Mouse (Mus musculus) hindbrain, embryonic 13.5 days (tissue): ENCODE results near the gene Scgb1b20. TPM values are rescaled to one million over a fixed set of nuclear protein-coding genes. Genes with fewer than 3 reads are reported as not detected.
"Not testable (repeated sequence)": the region's sequence is repeated elsewhere in the genome, so short reads cannot be mapped to it uniquely, and the experiment has no call there.

Source experiments
- ATAC-seq: fragments of 200-750 bp; cut with Nextera tagmentation; 2 replicates; pipeline ENCODE4 v1.8.0; 2017; ENCODE audit warnings: moderate TSS enrichment; ENCODE audit not compliant: low FRiP score
- H3K27ac ChIP-seq: fragments of 300-500 bp; sonication (generic); 2 replicates; pipeline ENCODE4 v1.5.1; 2015; ENCODE audit warnings: inconsistent platforms, mild to moderate bottlenecking, moderate library complexity
- H3K27me3 ChIP-seq: fragments of 300-500 bp; sonication (generic); 2 replicates; pipeline ENCODE4 v1.6.1; 2015; ENCODE audit warnings: mild to moderate bottlenecking, inconsistent platforms
- H3K36me3 ChIP-seq: fragments of 300-500 bp; sonication (generic); 2 replicates; pipeline ENCODE4 v1.6.1; 2015; ENCODE audit warnings: mild to moderate bottlenecking, inconsistent platforms
- H3K4me1 ChIP-seq: fragments of 300-500 bp; sonication (generic); replicated peaks from 2 replicates; pipeline ENCODE4 v1.6.1; 2015; ENCODE audit warnings: inconsistent platforms
- H3K4me2 ChIP-seq: fragments of 300-500 bp; sonication (generic); 2 replicates; pipeline ENCODE4 v1.6.1; 2015; ENCODE audit warnings: inconsistent platforms, mild to moderate bottlenecking, moderate library complexity
- H3K4me3 ChIP-seq: fragments of 300-500 bp; sonication (generic); 2 replicates; pipeline ENCODE4 v1.5.1; 2015; ENCODE audit warnings: mild to moderate bottlenecking, inconsistent platforms
- H3K9ac ChIP-seq: fragments of 300-500 bp; sonication (generic); 2 replicates; pipeline ENCODE4 v1.6.1; 2015; ENCODE audit warnings: mild to moderate bottlenecking, inconsistent platforms
- H3K9me3 ChIP-seq: fragments of 300-500 bp; sonication (generic); 2 replicates; pipeline ENCODE4 v1.6.1; 2016; ENCODE audit warnings: inconsistent platforms
- WGBS: fragments of 180-500 bp; shearing (Covaris S2); methylation state at CpG from one replicate; pipeline ENCODE4 v1.1.7; 2015; 5-methylcytosine and 5-hydroxymethylcytosine counted together
- polyA plus RNA-seq: library from polyadenylated mRNA; unstranded; fragments of >200 nt; fragmentation: Nextera tagmentation; extraction: Ambion mirVana; gene quantifications from 2 replicates; pipeline ENCODE4 v1.2.1, GENCODE M21; 2015

Gene Scgb1b20
- polyA plus RNA-seq = not detected in 2 replicates

DNA sequence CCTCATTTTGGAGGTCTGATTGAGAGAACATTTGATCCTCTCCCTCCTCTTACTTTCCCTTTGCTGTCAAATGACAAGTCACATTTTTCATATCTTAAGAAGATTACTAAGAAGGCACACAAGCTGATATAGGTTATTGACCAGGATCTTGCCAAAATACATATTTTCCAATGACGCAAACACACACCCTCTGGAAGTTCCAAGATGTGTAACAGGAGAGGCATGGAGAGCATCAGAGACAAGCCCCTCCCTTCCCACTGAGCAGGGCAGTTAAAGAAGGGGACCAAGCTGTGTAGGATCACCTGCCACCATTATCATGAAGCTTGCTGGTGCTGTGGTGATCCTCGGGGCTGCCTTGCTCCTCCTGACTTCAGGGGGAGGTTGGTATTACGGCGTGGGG is at the start of gene Scgb1b20:
TSS of gene Scgb1b20 (plus strand) at position 301 of the 400 bp plus-strand sequence.
- not testable (repeated sequence) for ATAC-seq, H3K27me3 ChIP-seq, H3K4me2 ChIP-seq, H3K4me3 ChIP-seq, H3K9ac ChIP-seq, H3K27ac ChIP-seq, H3K36me3 ChIP-seq, H3K4me1 ChIP-seq
- WGBS = 84% methylated on average over 4 of the region's 4 CpGs
- H3K9me3 ChIP-seq = peaks cover 10% of the 10 kb centered on the region

GRCm38 (mm10) chr7:33366222-33366621 is 6.8 kb upstream of the Scgb1b20 start, which contains the start of gene Scgb2b20:
TSS of gene Scgb2b20 (minus strand) at chr7:33366322.
- H3K9ac ChIP-seq, H3K4me1 ChIP-seq, H3K27me3 ChIP-seq, H3K36me3 ChIP-seq, H3K27ac ChIP-seq, ATAC-seq, H3K4me3 ChIP-seq, H3K4me2 ChIP-seq: not testable (repeated sequence)
- WGBS = 84% methylated on average over 2 of the region's 2 CpGs
- peaks cover 10% of the 10 kb centered on the region for H3K9me3 ChIP-seq

GRCm38 (mm10) chr7:33399749-33400148 is 26.7 kb downstream of the Scgb1b20 start:
- peaks cover 35% of the 10 kb centered on the region for H3K9me3 ChIP-seq
- H3K4me3 ChIP-seq, H3K9ac ChIP-seq, ATAC-seq, H3K36me3 ChIP-seq, H3K27me3 ChIP-seq, H3K27ac ChIP-seq, H3K4me2 ChIP-seq, H3K4me1 ChIP-seq: not testable (repeated sequence)

DNA sequence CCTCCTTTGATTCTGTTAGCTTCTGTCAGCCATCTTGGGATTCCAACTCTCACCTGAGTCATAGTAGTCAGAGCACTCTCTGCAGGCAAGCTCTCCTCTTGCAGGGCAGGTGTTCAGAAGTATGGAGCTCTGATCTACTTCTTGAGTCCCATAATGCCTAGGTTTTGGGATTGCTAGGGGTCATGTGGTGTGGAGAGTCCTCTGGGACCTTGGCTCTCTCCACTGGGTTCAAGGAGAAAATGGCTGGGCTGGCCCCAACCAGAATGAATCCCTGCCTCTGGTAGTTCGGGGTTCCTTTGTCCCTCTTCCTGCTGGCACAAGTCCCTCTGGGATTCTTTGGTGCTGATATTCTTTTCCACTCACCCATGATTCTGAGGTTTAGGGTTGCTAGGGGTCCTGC is 28.6 kb downstream of the Scgb1b20 start:
- no peak overlapping the region for H3K4me2 ChIP-seq
- H3K27me3 ChIP-seq = no peaks in the 10 kb centered on the region
- H3K9ac ChIP-seq = no peak overlapping the region
- no peak overlapping the region for H3K27ac ChIP-seq
- H3K9me3 ChIP-seq = peaks cover 35% of the 10 kb centered on the region
- WGBS = 80% methylated on average over 1 of the region's 1 CpGs
- no peak overlapping the region for H3K4me3 ChIP-seq
- H3K4me1 ChIP-seq = no peaks in the 10 kb centered on the region
- ATAC-seq = no peak
- H3K36me3 ChIP-seq = no peaks in the 10 kb centered on the region

DNA sequence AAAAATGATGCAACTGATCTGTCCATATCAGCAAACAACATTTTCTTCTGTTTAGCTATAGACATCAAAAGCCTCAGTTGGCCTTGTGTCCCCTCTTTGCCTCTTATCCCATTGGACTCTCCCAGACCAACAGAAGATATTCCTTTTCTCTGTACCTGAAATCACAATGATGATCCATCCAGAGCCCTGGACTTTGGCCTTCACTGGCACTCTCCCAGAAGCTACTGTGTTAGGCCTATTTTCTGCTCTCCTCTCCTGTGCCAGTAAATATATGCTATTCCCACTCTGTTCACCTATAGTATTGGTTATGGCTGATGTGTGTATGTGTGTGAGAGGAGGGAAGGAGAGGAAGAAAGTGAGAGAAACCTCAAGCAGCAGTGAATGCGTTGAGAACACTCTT is 36.6 kb downstream of the Scgb1b20 start:
- not testable (repeated sequence) for ATAC-seq, H3K4me1 ChIP-seq, H3K4me3 ChIP-seq, H3K27me3 ChIP-seq, H3K9ac ChIP-seq, H3K36me3 ChIP-seq, H3K27ac ChIP-seq, H3K4me2 ChIP-seq
- 72% methylated on average over 1 of the region's 1 CpGs for WGBS
- H3K9me3 ChIP-seq = peaks cover 22% of the 10 kb centered on the region

Other genes starting within 250 kb of the Scgb1b20 start
- gene Scgb2b18, start 199.4 kb upstream of the Scgb1b20 start, polyA plus RNA-seq = not detected in 2 replicates
- gene Scgb1b18, start 187.7 kb upstream of the Scgb1b20 start, polyA plus RNA-seq = not detected in 2 replicates
- not detected in 2 replicates for gene Scgb2b19, start 92.9 kb upstream of the Scgb1b20 start, polyA plus RNA-seq
- not detected in 2 replicates for gene Scgb1b19, start 85.9 kb upstream of the Scgb1b20 start, polyA plus RNA-seq
- not detected in 2 replicates for gene Scgb2b20, start 6.9 kb upstream of the Scgb1b20 start, polyA plus RNA-seq
- gene Scgb2b21, start 147.2 kb downstream of the Scgb1b20 start, polyA plus RNA-seq = not detected in 2 replicates